Mouse (Mus musculus): ENCODE results near the gene Srgn. TPM values are rescaled to one million over a fixed set of nuclear protein-coding genes. Genes with fewer than 3 reads are reported as not detected.

The Srgn gene
- total RNA-seq (2023): 100 to 1,000 TPM; 358 to 378 TPM

GRCm38 (mm10) chr10:62527351-62527750, at the start of gene Srgn:
TSS of gene Srgn (minus strand) at chr10:62527451.

GRCm38 (mm10) chr10:62486618-62487415, 40.4 kb downstream of the Srgn start, which contains the start of gene Vps26a:
TSS of gene Vps26a (minus strand) at chr10:62486805.

GRCm38 (mm10) chr10:62449364-62450279, 77.6 kb downstream of the Srgn start, which contains the start of the genes 4930507D05Rik and Supv3l1:
TSS of gene 4930507D05Rik (plus strand) at chr10:62449489.
TSS of gene Supv3l1 (minus strand) at chr10:62449738.

Other genes with a start within 250 kb of the Srgn start
- 10 to 100 TPM; 76.7 to 83.6 TPM for gene Hk1, start 147.5 kb downstream of the Srgn start, total RNA-seq (2023)
- gene Hkdc1, start 105.0 kb downstream of the Srgn start, total RNA-seq (2023): not detected
- 1 to 10 TPM in 1 of 2 experiments, not detected in 1; 1.5 TPM for gene 4930507D05Rik, start 78.0 kb downstream of the Srgn start, total RNA-seq (2023)
- gene Supv3l1, start 77.7 kb downstream of the Srgn start, total RNA-seq (2023): 10 to 100 TPM; 22.1 to 28.4 TPM
- 10 to 100 TPM; 25.5 to 28.5 TPM for gene Vps26a, start 40.6 kb downstream of the Srgn start, total RNA-seq (2023)
- gene Kif1bp, start 51.0 kb upstream of the Srgn start, total RNA-seq (2023): 10 to 100 TPM; 16.8 to 19.9 TPM
- gene Ddx21, start 74.8 kb upstream of the Srgn start, total RNA-seq (2023): 100 to 1,000 TPM; 145 to 150 TPM
- 100 to 1,000 TPM; 127 to 151 TPM for gene Ddx50, start 123.8 kb upstream of the Srgn start, total RNA-seq (2023)
- under 1 TPM; 0.15 to 0.26 TPM for gene Stox1, start 198.7 kb upstream of the Srgn start, total RNA-seq (2023)

All from T-cell, adult 66 days (primary cell).